Mouse (Mus musculus) brain, embryonic 14.5 days (tissue): ENCODE data around the gene Ebf1.

Source experiments
- CTCF ChIP-seq: fragments of 200-500 bp; IDR thresholded peaks from 2 replicates; pipeline ENCODE4 v1.5.1; 2012; ENCODE audit warnings: inconsistent platforms, mild to moderate bottlenecking, moderate library complexity, borderline replicate concordance; ENCODE audit not compliant: insufficient read depth, insufficient read length; ENCODE audit errors: extremely low read depth
- POLR2A ChIP-seq: fragments of 200-500 bp; IDR thresholded peaks from 2 replicates; pipeline ENCODE4 v1.6.1; 2012; ENCODE audit warnings: mild to moderate bottlenecking, inconsistent platforms, borderline replicate concordance; ENCODE audit not compliant: poor library complexity, insufficient read depth, insufficient read length, severe bottlenecking; ENCODE audit errors: extremely low read depth

- TF ChIP-seq POLR2A (no peak), CTCF (peak; percentile 99)
Observed at GRCm38 (mm10) chr11:44610971-44611781, 5.9 kb upstream of the Ebf1 start.
